Mouse (Mus musculus) spleen, embryonic (tissue): ENCODE data around the gene Slc32a1.

Source experiments
- CTCF ChIA-PET: fragments of 350-600 bp; sonication (Branson Sonifier 250); formaldehyde crosslinking; loops from one replicate; lab custom pipeline; 2022; lab: Charles Lee

Gene Slc32a1

DNA sequence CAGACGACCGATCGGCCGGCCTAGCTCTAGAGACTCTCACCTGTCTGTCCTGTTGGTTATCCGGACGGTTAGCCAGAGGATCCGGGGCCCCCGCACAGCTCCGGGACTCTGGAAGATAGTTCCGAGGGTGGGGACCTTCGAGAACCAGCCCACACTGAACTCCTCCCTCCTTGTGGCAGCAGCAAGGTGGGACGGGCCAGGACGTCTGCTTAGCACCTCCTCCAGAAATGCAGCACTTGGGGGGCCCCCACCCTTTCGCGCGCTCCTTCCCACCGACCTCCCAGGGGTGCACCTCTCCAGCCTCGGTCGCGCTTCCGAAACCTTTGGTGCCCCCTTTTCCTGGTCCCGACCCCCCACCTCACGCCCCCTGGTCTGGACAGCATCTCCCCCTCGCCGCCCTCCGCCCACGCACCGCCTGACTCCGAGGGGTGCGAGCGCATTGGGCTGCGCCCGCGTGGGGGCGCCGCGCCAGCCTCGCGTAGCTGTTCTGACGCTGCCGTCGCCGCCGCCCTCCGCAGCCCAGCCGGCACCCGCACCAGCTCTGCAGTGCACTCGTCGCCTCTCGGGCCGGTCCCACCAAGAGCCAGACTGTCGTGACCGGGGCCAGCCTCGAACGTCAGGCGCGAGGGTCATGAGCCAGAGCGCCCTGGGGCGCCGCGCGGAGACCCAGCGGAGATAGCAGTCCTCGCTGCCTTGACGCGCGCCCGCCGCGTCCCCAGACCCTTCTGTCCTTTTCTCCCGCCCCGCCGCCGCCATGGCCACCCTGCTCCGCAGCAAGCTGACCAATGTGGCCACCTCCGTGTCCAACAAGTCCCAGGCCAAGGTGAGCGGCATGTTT, at the start of gene Slc32a1:
Gene Slc32a1 (plus strand): TSS at position 280 of the 838 bp plus-strand sequence.
- CTCF ChIA-PET = no interaction called here

DNA sequence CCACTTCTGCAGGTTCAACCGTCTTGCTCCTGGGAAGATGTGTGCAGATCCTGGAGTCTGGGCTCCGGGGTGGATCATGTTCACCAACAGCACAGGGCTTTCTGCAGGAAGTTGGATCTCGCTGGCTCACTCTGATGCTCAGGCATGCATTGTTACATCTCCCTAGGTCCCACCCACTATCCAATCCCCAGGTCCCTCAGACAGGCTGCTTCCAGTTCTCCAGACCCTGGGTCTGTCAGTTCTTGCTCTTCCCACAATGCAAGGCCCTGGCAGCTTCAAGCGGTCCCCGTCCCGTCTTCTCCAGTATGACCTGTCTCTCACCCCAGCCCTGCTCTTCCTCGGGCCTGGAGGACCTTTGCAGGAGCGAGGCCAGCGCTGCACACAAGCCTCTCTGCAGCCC, 49.8 kb upstream of the Slc32a1 start:
- CTCF ChIA-PET = no interaction called here

DNA sequence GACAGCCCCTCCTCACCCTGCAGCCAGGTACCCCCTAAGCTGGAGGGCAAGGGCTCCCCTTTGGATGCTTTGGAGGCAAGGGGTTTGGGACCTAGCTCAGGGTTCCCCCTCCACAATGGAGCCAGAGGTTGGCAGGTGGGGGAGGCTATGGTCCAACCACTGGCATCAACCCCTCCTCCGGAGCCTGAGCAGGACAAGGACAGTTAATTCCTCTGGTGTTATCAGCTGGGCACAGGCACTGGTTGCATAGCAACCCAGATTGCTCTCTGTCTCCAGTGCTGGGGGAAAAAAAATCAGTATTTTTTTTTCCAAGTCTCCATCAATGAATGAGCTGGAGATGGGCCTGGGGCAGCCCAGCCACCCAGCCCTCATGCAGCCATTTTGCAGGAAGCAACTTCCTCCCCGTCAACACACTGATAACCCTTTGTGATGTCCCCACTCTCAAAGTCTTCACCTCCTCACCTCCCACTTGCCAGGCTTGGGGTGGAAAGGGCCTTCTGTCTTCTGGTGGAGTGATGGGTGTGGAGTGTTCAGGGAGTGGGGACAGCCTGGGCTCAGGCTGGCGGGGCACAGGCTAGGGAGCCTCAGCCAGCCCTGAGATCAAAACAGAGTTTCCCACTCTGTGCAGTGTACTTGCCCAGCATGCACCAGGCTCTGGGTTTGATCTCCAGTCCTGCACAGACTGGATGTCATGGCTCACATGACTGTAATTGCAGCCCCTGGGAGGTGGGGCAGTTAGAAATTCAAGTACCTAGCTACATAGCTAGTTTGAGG, 49.0 kb upstream of the Slc32a1 start:
- CTCF ChIA-PET = no interaction called here

DNA sequence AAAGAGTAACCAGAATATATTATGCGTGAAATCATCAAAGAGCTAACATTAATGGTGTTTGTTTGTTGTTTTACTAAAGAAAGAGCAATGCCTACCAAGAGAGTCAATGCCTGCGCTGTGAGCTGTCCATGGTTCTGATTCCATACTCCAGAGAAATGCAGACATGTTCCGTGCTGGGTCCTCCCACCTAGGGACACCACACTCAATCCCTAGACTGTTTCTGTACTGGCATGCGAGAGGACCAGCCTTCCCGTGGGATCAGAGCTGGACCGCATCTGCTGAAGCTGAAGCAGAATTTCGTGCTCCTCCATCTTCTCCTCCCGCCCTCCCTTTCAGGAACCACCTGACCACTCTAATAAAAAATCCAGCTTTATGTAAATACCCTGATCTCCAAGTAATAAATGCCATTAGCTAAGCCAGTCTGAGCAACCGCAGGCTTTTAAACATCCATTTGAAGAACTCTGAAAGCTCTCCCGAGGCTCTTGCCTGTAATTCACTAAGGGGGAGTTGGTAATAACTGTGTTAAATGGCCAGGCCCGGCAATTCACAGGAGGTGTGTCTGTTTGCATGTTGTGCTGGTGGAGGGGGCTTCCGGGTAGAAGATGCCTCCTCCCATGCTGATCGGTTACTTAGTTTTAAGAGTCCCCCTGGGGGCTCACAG, 40.0 kb upstream of the Slc32a1 start:
- CTCF ChIA-PET = no interaction called here

DNA sequence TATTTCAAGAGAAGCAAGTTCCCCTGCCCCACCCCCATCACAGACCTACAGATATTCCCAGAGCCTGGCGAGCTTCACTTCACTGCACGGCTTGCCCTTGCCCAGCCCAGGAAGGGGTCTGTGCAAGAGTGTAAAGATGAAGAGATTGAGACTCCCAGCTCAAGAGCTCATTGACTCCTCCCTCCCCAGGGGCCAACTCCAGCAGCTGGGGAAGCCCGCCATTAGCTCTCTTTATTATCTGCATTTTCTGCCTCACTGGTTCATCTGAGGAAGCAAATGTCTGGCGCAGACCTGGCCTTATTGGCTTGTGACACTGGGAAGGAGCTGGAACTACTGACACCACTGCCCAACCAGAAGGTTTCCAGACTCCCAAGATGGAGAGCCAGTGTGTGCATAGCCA, 30.6 kb upstream of the Slc32a1 start:
- CTCF ChIA-PET = no interaction called here

DNA sequence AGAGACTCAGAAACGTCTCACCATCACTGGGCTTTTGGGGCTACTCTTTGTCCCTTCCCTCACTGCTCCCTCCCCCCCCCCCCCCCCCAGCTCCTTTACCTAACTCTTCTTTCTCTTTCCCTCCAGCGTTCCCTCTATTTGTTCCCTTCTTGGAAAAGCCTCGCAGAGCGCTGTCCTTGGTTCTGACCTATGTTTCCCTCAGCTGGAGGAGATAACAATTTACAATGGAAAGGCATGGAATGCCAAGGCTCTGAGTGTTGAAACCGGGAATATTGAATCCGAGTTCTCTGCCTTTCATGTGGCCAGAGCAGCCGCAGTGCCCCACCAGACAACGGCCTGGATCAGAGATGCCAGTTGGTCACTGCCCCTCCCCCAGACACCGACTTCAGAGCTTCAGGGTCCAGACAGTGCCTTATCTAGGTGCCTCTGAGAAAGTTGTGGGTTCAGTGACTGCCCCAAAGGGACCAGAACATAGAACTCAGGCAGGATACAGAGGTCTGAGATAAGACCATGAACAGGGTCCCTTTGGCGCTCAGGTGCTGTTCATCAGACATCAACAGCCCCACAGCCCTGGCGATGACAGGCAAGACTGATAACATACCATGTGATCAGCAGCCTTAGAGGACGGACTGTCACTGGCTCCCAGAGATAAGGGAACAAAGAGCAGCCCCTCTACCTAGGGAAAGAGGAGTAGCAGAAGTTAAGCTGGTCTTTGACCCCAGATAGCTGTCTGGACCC, 25.8 kb upstream of the Slc32a1 start:
- CTCF ChIA-PET = no interaction called here

DNA sequence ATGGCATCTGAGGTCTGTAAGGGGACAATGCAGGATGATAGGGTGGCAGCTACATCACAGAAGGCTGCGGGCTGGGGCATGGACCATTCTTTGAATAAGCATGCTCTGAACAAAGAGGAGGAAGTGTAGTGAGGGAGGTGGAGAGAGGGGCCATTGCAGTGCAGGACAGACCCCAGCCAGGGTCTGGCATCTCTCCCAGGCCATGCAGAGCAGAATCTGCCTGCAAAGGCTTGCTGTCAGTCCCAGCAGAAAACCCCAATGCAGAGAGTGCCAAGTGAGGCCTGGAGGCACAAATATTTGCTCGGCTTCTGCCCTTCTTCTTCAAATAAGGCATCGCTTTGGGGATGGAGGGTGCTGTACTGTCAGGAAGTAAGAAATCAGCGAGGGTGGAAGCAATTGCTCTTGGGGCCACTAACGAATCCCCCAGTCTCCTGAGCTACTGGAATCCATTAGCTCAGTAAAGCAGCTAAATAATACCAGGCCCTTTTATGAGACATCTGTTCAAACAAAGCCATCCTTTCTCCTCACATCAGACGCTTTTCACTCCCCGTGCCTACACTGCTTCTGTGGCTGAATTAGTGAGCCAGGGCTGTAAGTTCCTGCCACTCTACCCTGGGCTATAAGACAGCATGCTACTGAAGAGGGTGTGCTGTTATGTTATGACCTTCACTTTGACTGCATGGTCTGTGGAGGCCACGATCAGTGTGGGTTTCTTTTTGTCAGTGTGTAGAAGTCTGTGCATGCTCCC, 21.9 kb upstream of the Slc32a1 start:
- CTCF ChIA-PET = no interaction called here

DNA sequence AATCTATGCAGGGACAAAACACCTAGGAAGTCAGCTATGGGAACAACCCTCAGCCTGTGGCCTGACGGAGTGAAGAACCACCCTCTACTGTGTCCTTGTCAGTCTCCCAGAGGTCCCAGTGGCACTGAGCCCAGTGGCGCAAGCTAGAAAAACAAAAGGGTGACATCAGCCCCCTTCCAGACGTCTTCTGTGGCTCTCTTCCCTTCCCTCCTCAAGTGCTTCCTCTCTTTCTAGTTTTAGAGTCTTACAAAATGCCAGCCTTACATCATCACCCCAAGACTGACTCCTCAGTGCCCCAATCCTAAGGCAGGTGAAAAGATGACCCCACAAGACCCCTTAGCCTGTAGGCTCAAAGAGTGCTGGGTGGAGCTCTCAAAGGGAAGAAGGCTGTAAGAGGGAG, 20.1 kb upstream of the Slc32a1 start:
- CTCF ChIA-PET = no interaction called here

DNA sequence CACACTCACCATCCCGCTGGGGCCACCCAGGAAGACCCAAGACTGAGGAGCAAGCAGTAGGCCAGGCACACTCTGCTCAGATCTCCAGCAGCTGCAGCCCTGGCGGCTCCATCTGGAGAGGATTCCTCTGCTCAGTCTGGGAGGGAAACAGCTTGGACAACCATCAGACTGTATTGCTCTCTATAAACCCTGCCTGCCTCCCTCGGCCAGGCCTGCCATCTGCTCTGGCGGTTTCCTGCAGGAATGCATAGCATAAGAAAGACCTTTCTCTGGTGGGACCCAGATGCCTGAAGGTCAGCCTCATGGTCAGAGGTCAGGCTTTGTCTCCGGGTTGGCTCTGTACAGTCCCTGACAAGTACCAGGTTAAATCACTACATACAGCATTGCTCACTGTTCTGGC, 19.3 kb upstream of the Slc32a1 start:
- CTCF ChIA-PET = no interaction called here

DNA sequence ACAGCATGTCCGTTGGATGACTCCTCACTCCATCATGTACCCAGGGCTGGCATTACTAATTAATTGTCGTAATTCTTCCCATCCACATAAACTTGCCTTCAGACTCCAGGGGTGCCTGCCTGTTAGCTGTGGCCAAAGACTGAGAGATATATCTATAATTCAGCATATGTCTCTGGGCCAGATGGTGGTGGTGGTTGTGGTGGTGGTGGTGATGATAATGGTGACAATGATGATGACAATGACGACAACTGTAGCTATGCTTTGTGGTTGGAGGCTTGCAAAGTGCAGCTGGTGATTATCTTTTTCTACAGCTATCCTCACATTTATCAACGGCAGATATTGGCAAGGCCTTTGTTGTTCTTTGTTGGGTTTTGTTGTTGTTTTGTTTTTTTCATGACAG, 17.2 kb upstream of the Slc32a1 start:
- CTCF ChIA-PET = no interaction called here

DNA sequence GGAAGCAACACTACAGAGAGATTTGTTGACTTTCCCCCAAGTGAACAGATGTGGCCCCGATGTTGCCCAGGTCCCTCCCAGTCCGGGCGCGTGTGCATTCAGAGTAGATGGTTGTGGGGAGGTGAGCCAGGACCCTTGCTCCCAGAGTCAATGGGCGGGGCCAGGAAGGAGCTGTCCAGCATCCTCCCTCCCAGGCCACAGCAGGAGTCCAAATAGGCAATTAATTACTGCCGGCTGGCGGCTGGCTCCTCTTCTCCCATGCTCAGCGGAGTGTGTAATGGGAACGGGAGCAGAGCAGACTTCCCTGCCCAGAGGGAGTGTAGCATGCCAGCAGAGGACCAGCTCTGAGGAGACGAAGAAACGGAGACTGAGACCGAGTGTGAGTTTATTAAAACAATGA, 15.5 kb upstream of the Slc32a1 start:
- CTCF ChIA-PET = no interaction called here

DNA sequence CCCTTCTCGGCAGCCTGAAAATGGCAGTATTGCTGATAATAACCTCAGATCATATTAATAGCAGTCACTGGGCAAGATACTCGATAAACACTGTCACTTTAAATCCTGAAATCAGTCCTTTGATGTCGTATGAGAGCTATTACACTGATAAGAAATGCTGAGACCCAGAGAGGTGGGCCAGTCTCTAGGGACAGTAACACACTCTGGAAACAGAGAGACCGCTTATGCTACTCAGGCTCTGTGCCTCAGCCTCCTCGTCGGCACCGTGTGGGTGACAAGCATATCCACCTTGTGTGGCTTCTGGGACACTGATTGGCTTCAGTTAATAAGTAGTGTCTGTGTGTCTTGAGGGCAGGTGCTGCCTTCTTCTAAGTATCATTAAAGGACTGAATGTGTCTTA, 15.0 kb upstream of the Slc32a1 start:
- CTCF ChIA-PET = no interaction called here

DNA sequence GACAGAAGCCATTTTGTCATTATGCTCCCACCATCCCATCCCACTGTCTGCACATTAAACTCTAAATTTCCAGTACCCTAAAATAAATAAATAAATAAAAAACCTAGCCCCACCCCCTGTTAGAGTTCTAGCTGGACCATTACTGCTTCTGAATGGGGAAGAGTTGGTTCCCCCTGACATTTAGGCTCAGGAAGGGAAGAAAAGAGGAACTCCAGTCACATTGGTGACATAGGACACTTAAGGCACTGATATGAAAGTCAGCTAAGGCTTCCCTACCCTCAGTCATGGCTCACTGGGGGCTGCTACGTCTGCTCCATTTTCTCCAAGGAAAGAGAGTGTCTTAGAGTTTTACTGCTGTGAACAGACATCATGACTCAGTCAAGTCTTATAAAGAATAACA, 13.8 kb upstream of the Slc32a1 start:
- CTCF ChIA-PET = no interaction called here

DNA sequence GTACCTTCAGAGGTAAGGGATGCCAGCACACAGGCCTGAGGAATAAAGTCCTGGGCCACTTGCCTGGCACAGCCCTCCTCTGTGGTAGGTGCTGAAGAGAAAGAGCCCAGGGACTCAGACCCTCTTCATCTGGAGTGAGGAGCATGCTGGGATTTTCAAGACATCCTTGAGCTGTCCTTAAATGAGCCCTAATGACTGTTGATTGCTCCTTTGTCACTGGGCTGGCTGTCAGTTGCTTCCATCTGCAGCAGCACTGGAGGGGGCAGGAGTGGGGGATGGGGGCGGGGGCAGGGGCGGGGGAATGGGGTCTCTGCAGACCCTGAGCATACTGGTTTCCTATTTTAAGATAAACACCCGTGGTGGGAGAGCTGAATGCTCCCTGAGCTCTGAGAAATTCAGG, 10.1 kb upstream of the Slc32a1 start:
- CTCF ChIA-PET = no interaction called here

DNA sequence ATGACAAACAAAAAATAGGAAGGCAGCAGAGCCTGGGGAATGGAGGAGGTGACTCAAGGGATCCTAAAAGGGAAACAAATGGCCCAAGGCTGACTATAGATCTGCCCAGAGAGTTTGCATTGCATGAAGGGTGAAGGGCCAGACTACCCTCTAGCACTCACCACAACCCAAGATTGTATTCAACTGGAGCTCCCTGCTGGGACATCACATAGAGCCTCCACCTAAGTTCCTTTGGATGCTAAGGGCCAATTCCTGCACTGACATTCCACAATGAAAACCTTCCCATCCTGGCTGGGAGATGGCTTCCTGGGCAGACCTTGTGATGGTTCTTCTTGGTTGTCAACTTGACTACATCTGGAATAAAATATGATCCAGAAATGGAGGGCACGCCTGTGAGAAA, 9.2 kb upstream of the Slc32a1 start:
- CTCF ChIA-PET = no interaction called here

DNA sequence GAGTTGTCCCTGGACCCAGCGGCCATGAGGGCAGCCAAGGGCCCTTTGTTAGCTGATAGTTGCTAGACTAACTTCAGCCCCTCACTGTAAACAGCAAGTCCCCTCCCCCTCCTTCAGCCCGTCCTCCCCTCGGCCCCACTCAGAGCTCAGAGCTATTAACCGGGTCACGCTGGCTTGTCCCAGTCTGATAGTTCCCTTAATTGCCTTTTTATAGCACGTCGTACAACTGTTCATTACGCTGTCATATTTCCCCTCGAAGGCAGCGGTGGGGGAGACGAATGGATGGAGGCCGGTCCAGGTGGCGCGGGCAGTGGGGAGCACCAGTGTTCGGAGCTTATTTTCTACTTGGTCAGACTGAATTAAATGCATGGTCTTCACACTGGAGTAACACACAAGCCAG, 7.9 kb upstream of the Slc32a1 start:
- CTCF ChIA-PET = interaction anchor here (0.7 kb wide), 1 partner anchor 143 kb away, joined by 23 read pairs; no protein-coding TSS in a partner anchor

DNA sequence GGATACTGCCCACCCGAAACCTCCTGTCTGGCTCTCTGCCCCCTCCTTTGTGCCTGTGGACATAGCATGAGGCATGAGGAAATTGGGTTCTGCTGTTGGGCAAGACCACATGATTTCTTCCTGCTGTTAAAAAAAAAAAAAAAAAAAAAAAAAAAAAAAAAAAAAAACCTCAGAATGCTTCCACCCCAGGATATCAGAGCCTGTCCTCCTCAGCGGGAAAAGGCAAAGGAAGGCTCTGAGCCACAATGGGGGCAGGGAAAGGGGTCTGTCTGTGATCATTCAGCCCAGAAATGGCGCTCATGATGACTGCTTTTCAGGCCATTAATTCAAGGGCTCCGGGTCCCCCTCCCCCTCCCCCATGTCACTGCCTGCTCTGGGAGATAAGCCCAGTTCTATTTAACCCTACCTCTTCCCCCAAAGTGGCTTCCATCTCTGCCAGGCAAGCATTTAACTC, 4.0 kb upstream of the Slc32a1 start:
- CTCF ChIA-PET = no interaction called here

DNA sequence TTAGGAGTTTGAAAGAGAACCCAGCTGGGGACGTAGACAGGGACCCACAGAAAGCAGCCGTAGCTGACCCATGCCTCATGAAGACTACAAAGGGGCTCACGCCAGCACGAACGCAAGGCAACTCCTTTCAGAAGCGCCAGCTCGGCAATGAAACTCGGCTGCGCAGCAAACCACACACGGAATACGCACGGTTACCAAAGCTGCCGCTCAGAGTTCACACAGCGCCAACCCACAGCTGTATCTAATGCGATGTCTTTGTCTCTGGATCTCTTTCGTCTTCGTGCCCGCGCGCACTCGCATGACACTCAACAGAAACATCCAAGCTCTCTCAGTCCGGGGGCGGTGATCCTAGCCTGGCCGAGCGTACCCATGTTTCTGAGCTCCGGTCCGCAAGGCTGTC, 886 bp upstream of the Slc32a1 start:
- CTCF ChIA-PET = interaction anchor here (0.5 kb wide), 1 partner anchor 134 kb away, joined by 3 read pairs; no protein-coding TSS in a partner anchor

DNA sequence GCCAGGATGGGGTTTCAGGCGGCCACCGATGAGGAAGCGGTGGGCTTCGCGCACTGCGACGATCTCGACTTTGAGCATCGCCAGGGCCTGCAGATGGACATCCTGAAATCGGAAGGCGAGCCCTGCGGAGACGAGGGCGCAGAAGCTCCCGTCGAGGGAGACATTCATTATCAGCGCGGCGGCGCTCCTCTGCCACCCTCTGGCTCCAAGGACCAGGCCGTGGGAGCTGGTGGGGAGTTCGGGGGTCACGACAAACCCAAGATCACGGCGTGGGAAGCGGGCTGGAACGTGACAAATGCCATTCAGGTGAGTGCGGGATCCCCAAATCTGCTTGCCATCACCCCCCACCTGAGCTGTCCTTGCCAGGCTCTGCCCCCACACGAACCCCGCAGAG, 756 bp downstream of the Slc32a1 start:
- CTCF ChIA-PET = no interaction called here

DNA sequence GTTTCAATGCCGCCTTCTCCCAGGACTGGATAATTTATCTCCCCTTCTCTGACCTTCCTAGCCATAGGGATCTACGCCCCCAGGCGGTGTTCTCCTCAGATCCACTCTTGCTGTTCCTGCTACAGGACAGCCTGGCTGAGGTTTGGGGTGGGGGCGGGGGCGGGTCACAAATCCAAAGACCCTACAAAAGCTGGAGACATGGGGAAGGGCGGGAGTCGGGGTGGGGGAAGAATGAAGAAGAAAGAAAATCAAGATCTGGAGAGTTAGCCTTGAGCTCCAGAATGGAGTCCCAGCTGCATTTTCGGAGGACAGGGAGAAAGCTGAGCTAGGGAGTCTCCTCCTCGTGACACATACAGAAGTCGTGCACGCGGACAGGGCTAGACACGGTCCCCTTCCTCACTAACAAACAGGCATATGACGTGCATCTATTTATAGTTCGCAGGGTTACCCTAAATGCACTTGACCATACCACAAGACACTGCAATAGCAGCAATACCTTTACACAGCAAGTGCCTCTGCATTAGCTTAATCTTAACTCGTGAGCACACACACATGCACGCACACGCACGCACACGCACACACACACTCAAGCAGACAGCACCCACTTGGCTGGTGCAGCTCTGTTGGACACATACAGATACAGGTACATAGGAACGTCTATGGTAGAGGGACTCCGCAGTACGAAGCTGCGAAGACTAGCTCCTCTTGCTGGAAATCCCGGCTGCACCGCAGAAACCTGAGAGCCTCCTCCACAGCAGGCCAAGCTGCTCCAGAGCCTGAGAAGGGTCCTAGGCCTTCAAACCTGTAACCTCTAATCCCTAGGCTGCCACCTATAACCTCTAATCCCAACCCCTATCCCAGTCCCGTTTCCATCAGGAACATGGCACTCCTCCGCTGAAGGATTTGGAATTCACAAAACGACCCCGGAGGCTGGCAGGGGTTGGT, 1.4 kb downstream of the Slc32a1 start:
- CTCF ChIA-PET = interaction anchor here (0.6 to 0.7 kb wide), 2 partner anchors 147 to 1620 kb away, joined by 3 to 5 read pairs; partner anchors contain the start of gene Ndrg3
